Mouse (Mus musculus) embryonic fibroblast, embryonic 13.5 days (primary cell): Measurements from ENCODE around the gene Ptprj.

ENCODE experiments used
- CTCF ChIP-seq: IDR thresholded peaks from 2 replicates; pipeline ENCODE4 v1.5.1; 2011; ENCODE audit warnings: mild to moderate bottlenecking, control low read depth, low read length, moderate library complexity, borderline replicate concordance; ENCODE audit not compliant: insufficient read depth
- POLR2A ChIP-seq: IDR thresholded peaks from 2 replicates; pipeline ENCODE4 v1.6.1; 2011; ENCODE audit warnings: low read depth, mild to moderate bottlenecking, control low read depth, low read length, moderate library complexity

DNA sequence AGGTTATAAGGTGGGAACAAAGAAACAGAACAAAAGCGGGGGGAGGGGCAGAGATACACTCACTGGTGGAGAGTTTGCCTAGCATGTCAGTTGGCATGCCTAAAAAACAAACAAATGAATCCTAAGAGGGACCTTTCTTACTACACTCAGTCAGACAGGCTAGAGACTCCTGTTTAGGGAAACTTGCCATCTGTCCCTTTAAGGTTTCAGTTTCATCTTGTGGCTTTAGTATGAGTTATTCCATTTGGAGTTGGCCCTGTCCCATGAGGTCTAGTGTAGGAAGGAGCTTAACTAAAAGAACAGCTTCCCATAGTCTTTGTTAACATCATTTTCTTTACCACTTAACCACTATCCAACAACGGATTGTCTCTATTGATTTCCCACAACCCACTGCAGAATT lies 32.6 kb upstream of the Ptprj start:
- no peak for TF ChIP-seq POLR2A
- TF ChIP-seq CTCF: no peak
